Mouse (Mus musculus) left cerebral cortex, adult 2 months (tissue): ENCODE data around the gene Slc30a6. TPM values are rescaled to one million over a fixed set of nuclear protein-coding genes. Genes with fewer than 3 reads are reported as not detected.
A peak's percentile ranks its signal among the peaks of the same experiment; 100 is the strongest.

Experiments
- DNase-seq, 2 experiments: peaks; one replicate each; pipeline ENCODE4 v3.0.0; 2021 to 2022; ENCODE audit warnings: low spot score in 2 of 2, mixed read lengths in 1 of 2; ENCODE audit errors: extremely low spot score in 1 of 2
- H3K27ac ChIP-seq: fragments of 200-600 bp; 2 replicates; pipeline ENCODE4 v1.8.1; 2022
- H3K4me3 ChIP-seq: fragments of 200-600 bp; 2 replicates; pipeline ENCODE4 v1.8.1; 2022
- CTCF ChIP-seq: fragments of 200-600 bp; IDR thresholded peaks from 2 replicates; pipeline ENCODE4 v1.8.1; 2022; ENCODE audit warnings: antibody characterized with exemption, mild to moderate bottlenecking, moderate library complexity
- intact Hi-C: fragments of 180-260 bp; cut with DNase I; formaldehyde crosslinking; loops from one replicate; pipeline ENCODE4 v1.15.1; 2025
- total RNA-seq, 2 experiments: library from RNA; stranded (reverse); gene quantifications; 2 replicates each; pipeline ENCODE4 v1.2.3; 2021

Gene Slc30a6
- total RNA-seq, 2 experiments from 2014 or later: 12.6 to 15.6 TPM

GRCm38 (mm10) chr17:74409722-74410121, 14.3 kb downstream of the Slc30a6 start:
- H3K27ac ChIP-seq: no peak overlapping the region
- DNase-seq: no peak
- H3K4me3 ChIP-seq: no peak overlapping the region
- peak; percentile 18 for TF ChIP-seq CTCF
- intact Hi-C loops: no loop called here

- no peak for TF ChIP-seq CTCF
- Histone ChIP-seq H3K27ac (no peak overlapping the region), H3K4me3 (no peak overlapping the region)
- intact Hi-C loops: no loop called here
- no peak for DNase-seq
Measured at GRCm38 (mm10) chr17:74413324-74413723, 17.9 kb downstream of the Slc30a6 start.

- H3K27ac ChIP-seq: no peak overlapping the region
- no peak for DNase-seq
- no peak for TF ChIP-seq CTCF
- intact Hi-C loops: no loop called here
- H3K4me3 ChIP-seq: no peak overlapping the region
Measured at GRCm38 (mm10) chr17:74414671-74415070, 19.3 kb downstream of the Slc30a6 start.

- no peak overlapping the region for H3K27ac ChIP-seq
- TF ChIP-seq CTCF: no peak
- no peak overlapping the region for H3K4me3 ChIP-seq
- DNase-seq: no peak
- intact Hi-C loops: no loop called here
Measured at GRCm38 (mm10) chr17:74416841-74417360, 21.5 kb downstream of the Slc30a6 start.

- DNase-seq: no peak
- Histone ChIP-seq H3K4me3 (no peak overlapping the region), H3K27ac (no peak overlapping the region)
- TF ChIP-seq CTCF: no peak
- intact Hi-C loops: no loop called here
Measured at GRCm38 (mm10) chr17:74418171-74418570, 22.8 kb downstream of the Slc30a6 start.

GRCm38 (mm10) chr17:74420656-74421055, 25.2 kb downstream of the Slc30a6 start:
- no peak for TF ChIP-seq CTCF
- intact Hi-C loops: no loop called here

GRCm38 (mm10) chr17:74424401-74425005, 29.1 kb downstream of the Slc30a6 start:
- no peak for DNase-seq
- Histone ChIP-seq H3K4me3 (no peak overlapping the region), H3K27ac (no peak overlapping the region)
- no peak for TF ChIP-seq CTCF
- intact Hi-C loops: no loop called here

More at GRCm38 (mm10) chr17:74420656-74421055, 25.2 kb downstream of the Slc30a6 start:
- no peak for DNase-seq
- H3K4me3 ChIP-seq: no peak overlapping the region
- H3K27ac ChIP-seq: no peak overlapping the region

GRCm38 (mm10) chr17:74430074-74430473, 34.7 kb downstream of the Slc30a6 start:
- intact Hi-C loops: no loop called here
- Histone ChIP-seq H3K27ac (no peak overlapping the region), H3K4me3 (no peak overlapping the region)
- no peak for TF ChIP-seq CTCF
- DNase-seq: no peak

GRCm38 (mm10) chr17:74431481-74431880, 36.1 kb downstream of the Slc30a6 start:
- no peak for DNase-seq

GRCm38 (mm10) chr17:74432631-74433030, 37.2 kb downstream of the Slc30a6 start:
- no peak for DNase-seq
- Histone ChIP-seq H3K4me3 (no peak overlapping the region), H3K27ac (no peak overlapping the region)
- TF ChIP-seq CTCF: no peak
- intact Hi-C loops: no loop called here

More at GRCm38 (mm10) chr17:74431481-74431880, 36.1 kb downstream of the Slc30a6 start:
- intact Hi-C loops: no loop called here
- Histone ChIP-seq H3K27ac (no peak overlapping the region), H3K4me3 (no peak overlapping the region)
- TF ChIP-seq CTCF: no peak

- Histone ChIP-seq H3K27ac (no peak overlapping the region), H3K4me3 (no peak overlapping the region)
- DNase-seq: no peak
- intact Hi-C loops: no loop called here
- no peak for TF ChIP-seq CTCF
Measured at GRCm38 (mm10) chr17:74437762-74438161, 42.4 kb downstream of the Slc30a6 start.

- intact Hi-C loops: no loop called here
- Histone ChIP-seq H3K4me3 (no peak overlapping the region), H3K27ac (no peak overlapping the region)
- no peak for DNase-seq
- TF ChIP-seq CTCF: no peak
Measured at GRCm38 (mm10) chr17:74440486-74440885, 45.1 kb downstream of the Slc30a6 start.

GRCm38 (mm10) chr17:74449776-74450175, 54.4 kb downstream of the Slc30a6 start:
- intact Hi-C loops: no loop called here

More at GRCm38 (mm10) chr17:74449776-74450175, 54.4 kb downstream of the Slc30a6 start:
- no peak overlapping the region for H3K27ac ChIP-seq
- no peak for TF ChIP-seq CTCF
- H3K4me3 ChIP-seq: no peak overlapping the region
- no peak for DNase-seq
